Mouse (Mus musculus) granulocyte monocyte progenitor cell, adult 5-6 weeks (primary cell): ENCODE data around the gene Mast3. TPM values are rescaled to one million over a fixed set of nuclear protein-coding genes. Genes with fewer than 3 reads are reported as not detected.

Source experiments
- ATAC-seq: replicated peaks from 2 replicates; pipeline ENCODE4 v1.8.0; 2016; ENCODE audit warnings: mild to moderate bottlenecking, moderate TSS enrichment, inconsistent platforms; ENCODE audit not compliant: poor library complexity, severe bottlenecking
- total RNA-seq, 2 experiments: library from RNA; stranded (forward) in 1 of 2; stranded (reverse) in 1 of 2; fragments of 200-712, 200-1000 nt in 1 of 2; fragments of >200 nt in 1 of 2; fragmentation: Nextera tagmentation in 1 of 2; gene quantifications; 2 replicates each; pipeline ENCODE4 v1.2.3; 2014 to 2017

The Mast3 gene
- total RNA-seq, 2 experiments from 2014 or later: 12.4 to 78.5 TPM

GRCm38 (mm10) chr8:70765329-70765728 is 39.5 kb downstream of the Mast3 start:
- no peak for ATAC-seq

GRCm38 (mm10) chr8:70764676-70765075 is 40.2 kb downstream of the Mast3 start:
- no peak for ATAC-seq

GRCm38 (mm10) chr8:70764026-70764425 is 40.8 kb downstream of the Mast3 start:
- no peak for ATAC-seq

GRCm38 (mm10) chr8:70763354-70763753 is 41.5 kb downstream of the Mast3 start:
- no peak for ATAC-seq

- no peak for ATAC-seq
These were observed 42.7 kb downstream of the Mast3 start for GRCm38 (mm10) chr8:70762118-70762517.

GRCm38 (mm10) chr8:70760775-70761406 is 44.0 kb downstream of the Mast3 start, which contains the start of gene Mpv17l2:
Gene Mpv17l2 (minus strand): TSS chr8:70760946.
- ATAC-seq: peak; percentile 85

- no peak for ATAC-seq
These were observed 44.5 kb downstream of the Mast3 start for GRCm38 (mm10) chr8:70760350-70760749.

GRCm38 (mm10) chr8:70758616-70759561 is 46.0 kb downstream of the Mast3 start:
- no peak for ATAC-seq

GRCm38 (mm10) chr8:70758308-70758615 is 46.6 kb downstream of the Mast3 start:
- no peak for ATAC-seq

GRCm38 (mm10) chr8:70757523-70758307 is 47.1 kb downstream of the Mast3 start:
- no peak for ATAC-seq

- ATAC-seq: no peak
These were observed 48.3 kb downstream of the Mast3 start for GRCm38 (mm10) chr8:70756476-70757040.

GRCm38 (mm10) chr8:70755661-70756475 is 49.0 kb downstream of the Mast3 start:
- ATAC-seq: no peak

- ATAC-seq: no peak
These were observed 49.8 kb downstream of the Mast3 start for GRCm38 (mm10) chr8:70754871-70755660.

GRCm38 (mm10) chr8:70754043-70754870 is 50.6 kb downstream of the Mast3 start, which contains the start of gene Rab3a:
Gene Rab3a (plus strand): TSS chr8:70754679.
- peak; percentile 90 for ATAC-seq

- ATAC-seq: peak; percentile 18; the same call in 1 of the 2 replicates
These were observed 51.7 kb downstream of the Mast3 start for GRCm38 (mm10) chr8:70753151-70753550.

GRCm38 (mm10) chr8:70752000-70752764 is 52.7 kb downstream of the Mast3 start:
- ATAC-seq: no peak

GRCm38 (mm10) chr8:70750128-70750680 is 54.6 kb downstream of the Mast3 start:
- ATAC-seq: no peak
